Mouse (Mus musculus): ENCODE measurements around the gene Zdhhc1. TPM values are rescaled to one million over a fixed set of nuclear protein-coding genes. Genes with fewer than 3 reads are reported as not detected.

The Zdhhc1 gene
- polyA plus RNA-seq, 1 experiment from 2014 or later: 8.9 TPM

GRCm38 (mm10) chr8:105472414-105472932 lies 24.2 kb downstream of the Zdhhc1 start:
- H3K9ac ChIP-seq (ENCODE audit: low read depth, low read length): no peak overlapping the region
- no peaks in the 10 kb centered on the region for H3K9me3 ChIP-seq (ENCODE audit: control insufficient read depth, low read length)
- no peak overlapping the region for H3K27ac ChIP-seq (ENCODE audit: low read depth, low read length)
- H3K36me3 ChIP-seq (ENCODE audit: control insufficient read depth, insufficient read depth, low read length): no peaks in the 10 kb centered on the region
- WGBS: 16% methylated on average over 23 of the region's 23 CpGs
- H3K4me2 ChIP-seq: peak overlapping the region; percentile 11; the same call in 1 of the 2 replicates
- no peak for DNase-seq (ENCODE audit: low spot score)
- ATAC-seq (replicated peaks; ENCODE audit: low FRiP score): no peak
- H3K4me1 ChIP-seq (replicated peaks; ENCODE audit: control insufficient read depth, insufficient read depth, low read length): peaks cover 41% of the 10 kb centered on the region
- peaks cover 56% of the 10 kb centered on the region for H3K27me3 ChIP-seq (replicated peaks; ENCODE audit: control insufficient read depth, insufficient read depth, low read length)
- H3K4me3 ChIP-seq (ENCODE audit: low read depth, low read length): no peak overlapping the region

DNA sequence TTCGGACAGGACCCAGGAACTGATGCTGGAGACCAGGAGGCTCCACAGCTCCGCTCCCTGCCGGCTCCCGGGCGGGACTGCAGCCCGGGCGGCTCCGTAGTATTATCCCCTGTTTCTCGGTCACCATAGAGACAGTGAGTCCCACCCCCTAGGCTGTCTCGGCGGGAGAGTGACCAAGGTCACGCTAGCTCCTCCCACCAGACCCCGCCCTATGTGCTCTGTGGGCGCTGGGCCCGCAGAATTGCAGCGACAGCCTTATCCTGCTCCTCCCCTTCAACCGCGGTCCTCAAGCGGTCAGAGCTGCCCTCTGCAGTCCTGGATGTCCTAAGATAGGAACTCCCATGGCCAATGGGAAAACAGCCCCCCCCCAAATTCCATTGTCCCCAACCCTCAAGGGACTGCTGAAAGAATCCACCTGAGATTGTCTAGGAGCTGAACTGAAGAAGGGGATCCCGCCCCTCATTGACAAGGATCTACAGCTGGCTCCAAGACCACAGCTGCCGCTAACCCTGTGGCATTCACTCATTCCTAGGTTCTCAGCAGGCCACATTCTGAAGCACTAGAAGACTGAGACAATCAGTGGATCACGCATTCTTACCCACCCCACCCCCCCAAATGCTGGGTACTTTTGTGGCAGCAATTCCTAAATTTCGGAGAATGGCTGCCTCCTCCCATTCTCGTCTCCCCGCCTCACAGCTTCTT lies 25.2 kb downstream of the Zdhhc1 start, which contains the start of gene Tppp3:
Tppp3 (minus strand) TSS at position 213 of the 702 bp plus-strand sequence.
- Histone ChIP-seq H3K27ac (ENCODE audit: low read depth, low read length) (no peak within 1 kb of the TSS), H3K9ac (ENCODE audit: low read depth, low read length) (0 out of 2 replicates have a peak within 1 kb of the TSS, but pooled peaks have one; percentile 26), H3K36me3 (ENCODE audit: control insufficient read depth, insufficient read depth, low read length) (no peaks in the 10 kb centered on the region), H3K4me3 (ENCODE audit: low read depth, low read length) (peak within 1 kb of the TSS; percentile 32), H3K27me3 (replicated peaks; ENCODE audit: control insufficient read depth, insufficient read depth, low read length) (peaks cover 56% of the 10 kb centered on the region), H3K4me2 (peak within 1 kb of the TSS; percentile 56), H3K9me3 (ENCODE audit: control insufficient read depth, low read length) (no peaks in the 10 kb centered on the region), H3K4me1 (replicated peaks; ENCODE audit: control insufficient read depth, insufficient read depth, low read length) (peaks cover 41% of the 10 kb centered on the region)
- DNase-seq (ENCODE audit: low spot score) (peak; percentile 87), ATAC-seq (replicated peaks; ENCODE audit: low FRiP score) (peak; percentile 83)
- WGBS: 5% methylated on average over 25 of the region's 25 CpGs

DNA sequence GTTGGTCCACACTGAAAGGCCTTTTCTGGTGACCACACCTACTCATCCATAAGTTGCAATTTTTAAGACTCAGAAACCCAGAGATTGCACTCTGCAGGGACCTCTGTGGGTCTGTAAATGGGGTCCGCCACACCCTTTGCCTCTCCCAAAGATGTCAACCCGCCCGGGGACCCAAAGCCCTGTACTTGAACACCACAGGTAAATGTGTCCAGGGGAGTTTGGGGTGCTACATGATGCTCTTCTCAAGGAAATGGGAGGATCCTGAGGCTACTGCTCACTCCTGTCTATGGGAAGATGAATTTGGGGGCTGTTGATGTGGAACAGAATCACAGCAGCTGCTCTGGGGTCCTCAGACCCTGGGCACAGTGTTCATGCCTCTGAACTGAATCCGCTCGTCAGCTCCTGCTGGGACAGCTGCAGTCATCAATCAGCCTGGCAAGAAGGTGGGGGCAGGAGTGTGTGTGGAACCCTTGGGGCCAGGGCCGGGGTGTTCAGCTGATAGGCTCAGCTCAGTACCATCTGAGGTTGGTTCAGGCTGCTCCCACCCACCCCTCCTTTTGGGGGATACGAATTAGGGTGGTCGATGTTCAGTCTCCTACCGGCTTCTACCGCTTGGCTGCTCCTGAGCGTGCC lies 25.9 kb downstream of the Zdhhc1 start:
- Histone ChIP-seq H3K27me3 (replicated peaks; ENCODE audit: control insufficient read depth, insufficient read depth, low read length) (peaks cover 56% of the 10 kb centered on the region), H3K4me1 (replicated peaks; ENCODE audit: control insufficient read depth, insufficient read depth, low read length) (peaks cover 41% of the 10 kb centered on the region), H3K27ac (ENCODE audit: low read depth, low read length) (no peak overlapping the region), H3K4me2 (peak overlapping the region; percentile 56), H3K9me3 (ENCODE audit: control insufficient read depth, low read length) (no peaks in the 10 kb centered on the region), H3K9ac (ENCODE audit: low read depth, low read length) (0 out of 2 replicates have a peak overlapping the region, but pooled peaks have one; percentile 26), H3K36me3 (ENCODE audit: control insufficient read depth, insufficient read depth, low read length) (no peaks in the 10 kb centered on the region), H3K4me3 (ENCODE audit: low read depth, low read length) (peak overlapping the region; percentile 32)
- WGBS: 21% methylated on average over 11 of the region's 11 CpGs
- DNase-seq (ENCODE audit: low spot score) (no peak), ATAC-seq (replicated peaks; ENCODE audit: low FRiP score) (no peak)

DNA sequence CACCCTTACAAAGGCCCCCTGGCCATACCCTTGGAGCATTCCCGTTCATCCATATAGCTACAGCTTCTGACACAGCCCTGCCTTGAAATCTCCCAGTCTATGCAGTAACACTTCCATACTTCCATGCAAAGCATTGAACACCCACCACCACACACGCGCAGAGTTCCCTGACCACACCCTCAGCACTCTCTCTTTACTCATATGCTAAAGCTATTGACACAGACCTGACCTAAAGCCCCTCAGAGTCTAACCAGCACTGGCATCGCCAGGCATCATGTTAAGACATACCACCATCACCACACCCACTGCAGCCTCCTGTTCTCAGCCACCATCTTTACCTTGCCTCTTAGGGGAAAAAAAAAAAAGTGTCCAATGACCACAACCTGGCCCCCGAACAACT lies 26.4 kb downstream of the Zdhhc1 start:
- no peak overlapping the region for H3K4me2 ChIP-seq
- DNase-seq (ENCODE audit: low spot score) (no peak), ATAC-seq (replicated peaks; ENCODE audit: low FRiP score) (no peak)
- H3K4me3 ChIP-seq (ENCODE audit: low read depth, low read length): no peak overlapping the region
- H3K27ac ChIP-seq (ENCODE audit: low read depth, low read length): no peak overlapping the region
- peaks cover 58% of the 10 kb centered on the region for H3K27me3 ChIP-seq (replicated peaks; ENCODE audit: control insufficient read depth, insufficient read depth, low read length)
- H3K9me3 ChIP-seq (ENCODE audit: control insufficient read depth, low read length): no peaks in the 10 kb centered on the region
- WGBS: 62% methylated on average over 5 of the region's 5 CpGs
- no peak overlapping the region for H3K9ac ChIP-seq (ENCODE audit: low read depth, low read length)
- peaks cover 41% of the 10 kb centered on the region for H3K4me1 ChIP-seq (replicated peaks; ENCODE audit: control insufficient read depth, insufficient read depth, low read length)
- no peaks in the 10 kb centered on the region for H3K36me3 ChIP-seq (ENCODE audit: control insufficient read depth, insufficient read depth, low read length)

- no peak for DNase-seq (ENCODE audit: low spot score)
- WGBS: 80% methylated on average over 5 of the region's 5 CpGs
- no peak overlapping the region for H3K9ac ChIP-seq (ENCODE audit: low read depth, low read length)
- H3K4me1 ChIP-seq (replicated peaks; ENCODE audit: control insufficient read depth, insufficient read depth, low read length): peaks cover 41% of the 10 kb centered on the region
- ATAC-seq (replicated peaks; ENCODE audit: low FRiP score): no peak
- no peaks in the 10 kb centered on the region for H3K9me3 ChIP-seq (ENCODE audit: control insufficient read depth, low read length)
- H3K27ac ChIP-seq (ENCODE audit: low read depth, low read length): no peak overlapping the region
- peaks cover 54% of the 10 kb centered on the region for H3K27me3 ChIP-seq (replicated peaks; ENCODE audit: control insufficient read depth, insufficient read depth, low read length)
- H3K36me3 ChIP-seq (ENCODE audit: control insufficient read depth, insufficient read depth, low read length): no peaks in the 10 kb centered on the region
- no peak overlapping the region for H3K4me3 ChIP-seq (ENCODE audit: low read depth, low read length)
- H3K4me2 ChIP-seq: peak overlapping the region; percentile 17; the same call in 1 of the 2 replicates
Measured at GRCm38 (mm10) chr8:105469816-105470215, 26.9 kb downstream of the Zdhhc1 start.

GRCm38 (mm10) chr8:105469041-105469695 lies 27.5 kb downstream of the Zdhhc1 start:
- Histone ChIP-seq H3K27me3 (replicated peaks; ENCODE audit: control insufficient read depth, insufficient read depth, low read length) (peaks cover 49% of the 10 kb centered on the region), H3K4me3 (ENCODE audit: low read depth, low read length) (no peak overlapping the region), H3K9ac (ENCODE audit: low read depth, low read length) (no peak overlapping the region), H3K9me3 (ENCODE audit: control insufficient read depth, low read length) (no peaks in the 10 kb centered on the region), H3K4me1 (replicated peaks; ENCODE audit: control insufficient read depth, insufficient read depth, low read length) (peaks cover 36% of the 10 kb centered on the region), H3K27ac (ENCODE audit: low read depth, low read length) (no peak overlapping the region), H3K4me2 (no peak overlapping the region), H3K36me3 (ENCODE audit: control insufficient read depth, insufficient read depth, low read length) (no peaks in the 10 kb centered on the region)
- 56% methylated on average over 6 of the region's 6 CpGs for WGBS
- DNase-seq (ENCODE audit: low spot score) (no peak), ATAC-seq (replicated peaks; ENCODE audit: low FRiP score) (no peak)

DNA sequence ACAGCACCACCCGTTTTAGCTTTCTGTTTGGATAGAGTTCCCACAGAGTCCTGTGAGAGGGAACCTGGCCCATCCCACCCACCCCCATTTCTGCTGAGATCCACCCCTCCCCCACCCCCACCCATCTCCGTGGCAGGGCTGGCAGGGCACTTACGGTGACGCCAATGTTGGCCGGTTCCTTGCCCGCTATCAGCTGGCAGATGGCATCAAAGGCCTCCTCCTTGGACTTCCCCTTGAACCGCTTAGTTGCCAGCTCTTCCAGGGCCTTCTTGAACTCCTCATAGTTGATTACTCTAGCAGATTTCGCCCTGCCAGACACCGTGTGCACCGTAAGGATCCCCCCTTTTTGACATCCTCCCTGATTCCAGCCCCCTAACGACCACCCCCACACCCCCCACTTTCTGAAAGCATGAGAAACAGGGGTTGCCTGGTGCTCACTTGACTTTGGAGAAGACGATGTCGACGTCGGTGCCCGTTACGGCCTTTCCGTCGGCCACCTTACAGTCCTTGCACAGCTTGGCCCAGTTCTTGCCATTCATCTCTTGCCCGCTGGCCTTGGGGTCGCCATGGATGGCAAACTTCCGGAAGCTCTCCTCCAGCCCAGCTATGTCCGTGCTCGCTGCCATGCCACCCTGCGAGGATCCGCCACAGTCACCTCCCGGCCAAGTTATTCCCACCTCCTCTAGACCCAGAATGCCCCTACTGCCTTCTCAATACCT lies 28.5 kb downstream of the Zdhhc1 start:
- DNase-seq (ENCODE audit: low spot score): no peak
- Histone ChIP-seq H3K4me2 (no peak overlapping the region), H3K9ac (ENCODE audit: low read depth, low read length) (no peak overlapping the region), H3K4me1 (replicated peaks; ENCODE audit: control insufficient read depth, insufficient read depth, low read length) (peaks cover 30% of the 10 kb centered on the region), H3K4me3 (ENCODE audit: low read depth, low read length) (no peak overlapping the region), H3K27ac (ENCODE audit: low read depth, low read length) (no peak overlapping the region), H3K9me3 (ENCODE audit: control insufficient read depth, low read length) (no peaks in the 10 kb centered on the region), H3K36me3 (ENCODE audit: control insufficient read depth, insufficient read depth, low read length) (no peaks in the 10 kb centered on the region), H3K27me3 (replicated peaks; ENCODE audit: control insufficient read depth, insufficient read depth, low read length) (peaks cover 39% of the 10 kb centered on the region)
- ATAC-seq (replicated peaks; ENCODE audit: low FRiP score): no peak
- 86% methylated on average over 27 of the region's 27 CpGs for WGBS

GRCm38 (mm10) chr8:105467396-105467985 lies 29.2 kb downstream of the Zdhhc1 start:
- WGBS: 89% methylated on average over 10 of the region's 10 CpGs
- Histone ChIP-seq H3K9ac (ENCODE audit: low read depth, low read length) (no peak overlapping the region), H3K4me1 (replicated peaks; ENCODE audit: control insufficient read depth, insufficient read depth, low read length) (peaks cover 28% of the 10 kb centered on the region), H3K4me2 (no peak overlapping the region), H3K27ac (ENCODE audit: low read depth, low read length) (no peak overlapping the region), H3K36me3 (ENCODE audit: control insufficient read depth, insufficient read depth, low read length) (no peaks in the 10 kb centered on the region), H3K4me3 (ENCODE audit: low read depth, low read length) (no peak overlapping the region), H3K27me3 (replicated peaks; ENCODE audit: control insufficient read depth, insufficient read depth, low read length) (peaks cover 32% of the 10 kb centered on the region), H3K9me3 (ENCODE audit: control insufficient read depth, low read length) (no peaks in the 10 kb centered on the region)
- DNase-seq (ENCODE audit: low spot score) (no peak), ATAC-seq (replicated peaks; ENCODE audit: low FRiP score) (no peak)

Data from liver, embryonic 11.5 days (tissue).